ENCODE assay signal across 20 mouse cellular contexts in the genomic region with DNA sequence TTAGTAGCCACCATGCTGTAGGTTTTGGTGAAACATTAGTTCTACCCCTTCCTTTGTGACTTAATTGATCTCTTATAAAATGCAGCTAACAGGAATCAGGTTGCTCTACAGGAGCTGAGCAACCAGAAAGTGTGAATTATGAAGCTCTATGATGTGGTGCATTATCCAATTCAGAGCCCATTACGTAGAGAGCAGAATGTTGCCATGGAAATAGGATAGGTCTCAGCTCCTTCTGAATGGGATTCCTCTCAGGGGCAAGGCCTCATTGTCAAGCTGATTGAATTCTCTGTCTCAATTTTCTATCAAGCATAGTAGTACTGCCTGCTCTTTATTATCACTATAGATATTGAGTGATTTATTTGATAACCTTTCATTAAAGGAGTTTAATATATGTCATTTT.
A peak's percentile ranks its signal among the peaks of the same experiment; 100 is the strongest.
DNase-seq lines count a peak whose midpoint lies in the region; ATAC-seq and TF ChIP-seq lines count a peak whose summit lies in the region.
"Had no signal": no experiment of that assay in that cellular context is flagged by ENCODE, and none has a peak within 500 bp of the region (broad histone marks: within the 10 kb centered on the region; RNA-seq: fewer than 3 reads in every experiment).

No protein-coding gene starts in this region.

- 12% methylated on average over 1 of the region's 1 CpGs for WGBS in hindbrain, embryonic 14.5 days
- WGBS in midbrain, embryonic 16.5 days: 10% methylated on average over 1 of the region's 1 CpGs
- 81% methylated on average over 1 of the region's 1 CpGs for WGBS in lung, postnatal 0 days
- 80% methylated on average over 1 of the region's 1 CpGs for WGBS in heart, embryonic 11.5 days (ENCODE audit: insufficient replicate concordance)

- no peaks in the 10 kb centered on the region for H3K36me3 ChIP-seq in hindbrain, embryonic 14.5 days (replicated peaks; ENCODE audit: control insufficient read depth, insufficient read depth)
- H3K36me3 ChIP-seq in midbrain, embryonic 16.5 days (ENCODE audit: control insufficient read depth, insufficient read depth, low read length): no peaks in the 10 kb centered on the region
- H3K36me3 ChIP-seq in lung, postnatal 0 days (ENCODE audit: insufficient read depth, low read length): no peaks in the 10 kb centered on the region
- no peaks in the 10 kb centered on the region for H3K36me3 ChIP-seq in heart, embryonic 11.5 days (ENCODE audit: control insufficient read depth, insufficient read depth, low read length)
- H3K36me3 ChIP-seq: embryonic facial prominence, embryonic 13.5 days; intestine, embryonic 15.5 days had no signal

- H3K4me3 ChIP-seq in hindbrain, embryonic 14.5 days (replicated peaks; ENCODE audit: low read length): no peak overlapping the region
- H3K4me3 ChIP-seq in midbrain, embryonic 16.5 days (ENCODE audit: low read depth, low read length): no peak overlapping the region
- H3K4me3 ChIP-seq in lung, postnatal 0 days (ENCODE audit: low read depth, low read length): no peak overlapping the region
- H3K4me3 ChIP-seq in heart, embryonic 11.5 days (ENCODE audit: low read depth, low read length): no peak overlapping the region
- H3K4me3 ChIP-seq: embryonic facial prominence, embryonic 13.5 days; intestine, embryonic 15.5 days had no signal

- no peak overlapping the region for H3K4me2 ChIP-seq in hindbrain, embryonic 14.5 days (replicated peaks)
- no peak overlapping the region for H3K4me2 ChIP-seq in midbrain, embryonic 16.5 days (ENCODE audit: low read length)
- H3K4me2 ChIP-seq in lung, postnatal 0 days (replicated peaks; ENCODE audit: low read depth, low read length): no peak overlapping the region
- no peak overlapping the region for H3K4me2 ChIP-seq in heart, embryonic 11.5 days
- H3K4me2 ChIP-seq: embryonic facial prominence, embryonic 13.5 days; intestine, embryonic 15.5 days had no signal

- TF ChIP-seq POLR2A in brain, embryonic 14.5 days (IDR thresholded peaks at IDR 0.05; ENCODE audit: borderline replicate concordance, extremely low read depth, insufficient read depth, insufficient read length, poor library complexity, severe bottlenecking): no peak

- peak; percentile 66; the same call in 1 of the 2 replicates for ATAC-seq in hindbrain, embryonic 14.5 days (ENCODE audit: low FRiP score)
- ATAC-seq in midbrain, embryonic 16.5 days: peak; percentile 77; the same call in 1 of the 2 replicates
- no peak for ATAC-seq in lung, postnatal 0 days
- ATAC-seq in heart, embryonic 11.5 days (replicated peaks; ENCODE audit: insufficient number of reproducible peaks, low FRiP score, low TSS enrichment): no peak
- ATAC-seq: activated CD4-positive, CD25-positive, alpha-beta regulatory T cell, adult 4 months; intestine, embryonic 15.5 days; liver, postnatal 0 days had no signal

- H3K9me3 ChIP-seq in hindbrain, embryonic 14.5 days (ENCODE audit: control insufficient read depth, low read length): no peaks in the 10 kb centered on the region
- no peaks in the 10 kb centered on the region for H3K9me3 ChIP-seq in midbrain, embryonic 16.5 days (replicated peaks; ENCODE audit: control insufficient read depth, low read length, poor library complexity, severe bottlenecking)
- no peaks in the 10 kb centered on the region for H3K9me3 ChIP-seq in lung, postnatal 0 days (ENCODE audit: low read length)
- no peaks in the 10 kb centered on the region for H3K9me3 ChIP-seq in heart, embryonic 11.5 days (replicated peaks; ENCODE audit: control insufficient read depth, low read length)
- H3K9me3 ChIP-seq: embryonic facial prominence, embryonic 13.5 days; intestine, embryonic 15.5 days had no signal

- H3K27me3 ChIP-seq in hindbrain, embryonic 14.5 days (ENCODE audit: control insufficient read depth, insufficient read depth, low read length): no peaks in the 10 kb centered on the region
- H3K27me3 ChIP-seq in midbrain, embryonic 16.5 days (ENCODE audit: control insufficient read depth, insufficient read depth, low read depth, low read length): no peaks in the 10 kb centered on the region
- no peaks in the 10 kb centered on the region for H3K27me3 ChIP-seq in lung, postnatal 0 days (replicated peaks; ENCODE audit: insufficient read depth, low read length)
- no peaks in the 10 kb centered on the region for H3K27me3 ChIP-seq in heart, embryonic 11.5 days (ENCODE audit: control insufficient read depth, insufficient read depth, low read length)
- H3K27me3 ChIP-seq: CH12.LX; embryonic facial prominence, embryonic 13.5 days; intestine, embryonic 15.5 days had no signal

- H3K4me1 ChIP-seq in hindbrain, embryonic 14.5 days (replicated peaks; ENCODE audit: control insufficient read depth, insufficient read depth, low read length): 0 out of 2 replicates have a peak, but pooled peaks cover 4% of the 10 kb centered on the region
- H3K4me1 ChIP-seq in midbrain, embryonic 16.5 days (ENCODE audit: control insufficient read depth, insufficient read depth, low read length): peaks cover 6% of the 10 kb centered on the region; the same call in 1 of the 2 replicates
- no peaks in the 10 kb centered on the region for H3K4me1 ChIP-seq in lung, postnatal 0 days (ENCODE audit: insufficient read depth, low read depth, low read length)
- no peaks in the 10 kb centered on the region for H3K4me1 ChIP-seq in heart, embryonic 11.5 days (ENCODE audit: control insufficient read depth, insufficient read depth, low read length)
- H3K4me1 ChIP-seq: embryonic facial prominence, embryonic 13.5 days; intestine, embryonic 15.5 days had no signal

- no peak for TF ChIP-seq EP300 in lung, postnatal 0 days (IDR thresholded peaks at IDR 0.05)

- H3K27ac ChIP-seq in hindbrain, embryonic 14.5 days: no peak overlapping the region
- H3K27ac ChIP-seq in midbrain, embryonic 16.5 days (ENCODE audit: low read length): no peak overlapping the region
- no peak overlapping the region for H3K27ac ChIP-seq in lung, postnatal 0 days (ENCODE audit: low read length)
- H3K27ac ChIP-seq in heart, embryonic 11.5 days (ENCODE audit: low read depth, low read length): no peak overlapping the region
- H3K27ac ChIP-seq: embryonic facial prominence, embryonic 13.5 days; intestine, embryonic 15.5 days; stomach, postnatal 0 days had no signal

- H3K9ac ChIP-seq in hindbrain, embryonic 14.5 days: no peak overlapping the region
- H3K9ac ChIP-seq in midbrain, embryonic 16.5 days (ENCODE audit: low read depth, low read length): no peak overlapping the region
- no peak overlapping the region for H3K9ac ChIP-seq in lung, postnatal 0 days (replicated peaks; ENCODE audit: low read depth)
- no peak overlapping the region for H3K9ac ChIP-seq in heart, embryonic 11.5 days (ENCODE audit: low read depth, low read length)
- H3K9ac ChIP-seq: embryonic facial prominence, embryonic 13.5 days; intestine, embryonic 15.5 days; liver, postnatal 0 days had no signal

- no peak for TF ChIP-seq CTCF in brain, embryonic 14.5 days (IDR thresholded peaks at IDR 0.05; ENCODE audit: borderline replicate concordance, extremely low read depth, insufficient read depth, insufficient read length)
- no peak for TF ChIP-seq CTCF in lung, postnatal 0 days (IDR thresholded peaks at IDR 0.05)

- DNase-seq in brain, embryonic 14.5 days (ENCODE audit: low read depth): peak; percentile 79
- peak; percentile 23 for DNase-seq in embryo, embryonic 11 days
- peak; percentile 56 for DNase-seq in hindbrain, embryonic 14.5 days (ENCODE audit: low spot score)
- no peak for DNase-seq in lung, postnatal 0 days (ENCODE audit: low spot score)
- DNase-seq in adrenal gland, adult 2 months: no peak
- DNase-seq: adrenal gland, postnatal 36 days; cerebellum, postnatal 14 days; heart, postnatal 14 days; kidney, postnatal 14 days; layer of hippocampus, adult 9-11 months; liver, postnatal 0 days; lung, postnatal 36 days; thymus, postnatal 4 days had no signal

Comparison
In these comparisons a context has a peak if more than half of its experiments do, and no peak if none do; other contexts are left out.
1. DNase-seq: peak in brain, embryonic 14.5 days (single experiment), embryo, embryonic 11 days (single experiment) and hindbrain, embryonic 14.5 days (single experiment); none in lung, postnatal 0 days (single experiment) and adrenal gland, adult 2 months (single experiment).
2. ATAC-seq: peak in hindbrain, embryonic 14.5 days (single experiment) and midbrain, embryonic 16.5 days (single experiment); none in lung, postnatal 0 days (single experiment) and heart, embryonic 11.5 days (single experiment).